Mouse (Mus musculus): ENCODE data around the gene 4933425L06Rik. TPM values are rescaled to one million over a fixed set of nuclear protein-coding genes. Genes with fewer than 3 reads are reported as not detected.

4933425L06Rik gene
- total and polyA plus RNA-seq, 3 experiments: 0.10 to 0.30 TPM; not detected in 1

GRCm38 (mm10) chr13:105122092-105122491, 40.2 kb downstream of the 4933425L06Rik start:
- dilution Hi-C loops (cut with MboI; ENCODE audit: extremely low pct_ligation_motif_present, extremely low pct_unique_long_range_greater_than_20kb, low sequenced_read_pairs): no loop called here
- in situ Hi-C loops (cut with MboI; ENCODE audit: low pct_ligation_motif_present, low pct_unique_long_range_greater_than_20kb, low sequenced_read_pairs): no loop called here
- no peak overlapping the region for H3K4me3 ChIP-seq (replicated peaks in 1 of 3; ENCODE audit: low read depth in 2 of 3, low read length in 2 of 3, poor library complexity in 1 of 3)
- no peaks in the 10 kb centered on the region for H3K27me3 ChIP-seq (replicated peaks)
- no peak overlapping the region for H3K27ac ChIP-seq (ENCODE audit: insufficient read depth, low read depth)
- TF ChIP-seq IRF4 (IDR thresholded peaks at IDR 0.05; ENCODE audit: low read depth, low read length) (no peak), POLR2A (IDR thresholded peaks at IDR 0.05; ENCODE audit: low read depth, low read length) (no peak), E2F4 (IDR thresholded peaks at IDR 0.05; ENCODE audit: insufficient replicate concordance, low read depth, low read length) (no peak), EP300 (IDR thresholded peaks at IDR 0.05; ENCODE audit: low read length) (no peak), USF1 (IDR thresholded peaks at IDR 0.05; ENCODE audit: low read depth, low read length) (no peak), ELF1 (IDR thresholded peaks at IDR 0.05; ENCODE audit: low read depth, low read length) (no peak), NELFE (IDR thresholded peaks at IDR 0.05; ENCODE audit: low read depth, low read length) (no peak), NRF1 (IDR thresholded peaks at IDR 0.05; ENCODE audit: low read depth, low read length) (no peak), KAT2A (IDR thresholded peaks at IDR 0.05; ENCODE audit: insufficient replicate concordance, low read length) (no peak), JUND (conservative IDR thresholded peaks at IDR 0.05; ENCODE audit: low read depth, low read length) (no peak)
- no peak overlapping the region for H3K9ac ChIP-seq (ENCODE audit: insufficient read depth, low read depth)
- H3K4me1 ChIP-seq (ENCODE audit: control insufficient read depth in 1 of 2, insufficient read depth in 2 of 2): no peaks in the 10 kb centered on the region
- H3K36me3 ChIP-seq (replicated peaks in 1 of 2; ENCODE audit: control insufficient read depth in 1 of 2, insufficient read depth in 1 of 2, low read length in 1 of 2): no peaks in the 10 kb centered on the region
- no peaks in the 10 kb centered on the region for H3K79me2 ChIP-seq (replicated peaks; ENCODE audit: control insufficient read depth, extremely low read depth, insufficient read depth, poor library complexity, severe bottlenecking)
- no peaks in the 10 kb centered on the region for H3K9me3 ChIP-seq (replicated peaks; ENCODE audit: low read length)
- DNase-seq (ENCODE audit: extremely low read depth): no peak
- no peak overlapping the region for H3K4me2 ChIP-seq (ENCODE audit: insufficient read depth, low read depth, poor library complexity, severe bottlenecking)

- H3K27me3 ChIP-seq (replicated peaks): no peaks in the 10 kb centered on the region
- no peak overlapping the region for H3K4me2 ChIP-seq (ENCODE audit: insufficient read depth, low read depth, poor library complexity, severe bottlenecking)
- no peaks in the 10 kb centered on the region for H3K36me3 ChIP-seq (replicated peaks in 1 of 2; ENCODE audit: control insufficient read depth in 1 of 2, insufficient read depth in 1 of 2, low read length in 1 of 2)
- no peak for DNase-seq (ENCODE audit: extremely low read depth)
- no peak overlapping the region for H3K27ac ChIP-seq (ENCODE audit: insufficient read depth, low read depth)
- in situ Hi-C loops (cut with MboI; ENCODE audit: low pct_ligation_motif_present, low pct_unique_long_range_greater_than_20kb, low sequenced_read_pairs) (no loop called here), dilution Hi-C loops (cut with MboI; ENCODE audit: extremely low pct_ligation_motif_present, extremely low pct_unique_long_range_greater_than_20kb, low sequenced_read_pairs) (no loop called here)
- H3K4me1 ChIP-seq (ENCODE audit: control insufficient read depth in 1 of 2, insufficient read depth in 2 of 2): no peaks in the 10 kb centered on the region
- H3K79me2 ChIP-seq (replicated peaks; ENCODE audit: control insufficient read depth, extremely low read depth, insufficient read depth, poor library complexity, severe bottlenecking): no peaks in the 10 kb centered on the region
- no peak overlapping the region for H3K4me3 ChIP-seq (replicated peaks in 1 of 3; ENCODE audit: low read depth in 2 of 3, low read length in 2 of 3, poor library complexity in 1 of 3)
- H3K9ac ChIP-seq (ENCODE audit: insufficient read depth, low read depth): no peak overlapping the region
- no peaks in the 10 kb centered on the region for H3K9me3 ChIP-seq (replicated peaks; ENCODE audit: low read length)
- TF ChIP-seq MYC (IDR thresholded peaks at IDR 0.05; ENCODE audit: low read depth, low read length) (no peak), PAX5 (IDR thresholded peaks at IDR 0.05; ENCODE audit: low read length) (no peak), GABPA (IDR thresholded peaks at IDR 0.05; ENCODE audit: insufficient replicate concordance, low read depth, low read length) (no peak), ZKSCAN1 (IDR thresholded peaks at IDR 0.05; ENCODE audit: borderline replicate concordance, low read depth, low read length) (no peak), CHD1 (IDR thresholded peaks at IDR 0.05; ENCODE audit: low read depth, low read length) (no peak), TBP (conservative IDR thresholded peaks at IDR 0.05; ENCODE audit: low read depth, low read length) (no peak), MAZ (IDR thresholded peaks at IDR 0.05; ENCODE audit: low read depth, low read length) (no peak)
Measured at GRCm38 (mm10) chr13:105130080-105130479, 48.2 kb downstream of the 4933425L06Rik start.

Data from CH12.LX (cell line).